7 mouse cellular contexts compared by ENCODE assay signal in the genomic region with DNA sequence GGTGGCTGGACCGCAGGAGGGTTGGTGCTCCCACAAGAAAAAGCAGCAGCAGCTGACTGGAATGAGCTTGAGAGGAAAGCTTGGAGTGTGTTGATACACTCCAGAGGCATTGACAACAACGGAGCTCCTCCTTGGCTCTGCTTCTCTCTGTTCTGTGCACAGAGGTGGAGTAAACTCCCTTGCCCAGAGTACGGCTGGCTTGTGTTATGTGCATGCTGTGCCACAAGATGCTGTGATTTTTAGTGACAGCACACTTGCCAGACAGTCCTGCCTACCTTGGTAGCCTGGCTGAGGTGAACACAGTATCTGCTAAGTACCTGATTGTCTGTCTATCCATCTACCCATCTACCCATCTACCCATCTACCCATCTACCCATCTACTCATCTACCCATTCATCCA.
"Had no signal": no experiment of that assay in that cellular context is flagged by ENCODE, and none has a peak within 500 bp of the region (broad histone marks: within the 10 kb centered on the region; RNA-seq: fewer than 3 reads in every experiment).

No protein-coding gene starts in this region.

- DNase-seq: lung, adult 2 months; lung, postnatal 14 days; lung, postnatal 36 days; right cerebral cortex, postnatal 14 days; thymus, adult 2 months; thymus, postnatal 25 days; thymus, postnatal 4 days had no signal
